Mouse (Mus musculus): ENCODE data around the gene Kcnk1. TPM values are rescaled to one million over a fixed set of nuclear protein-coding genes. Genes with fewer than 3 reads are reported as not detected.

Gene Kcnk1
- total RNA-seq (2021), result under 1 TPM; 0.19 to 0.46 TPM
- long read RNA-seq, experiment 1, partial matches to known transcripts, result 0 of 2 reads
- long read RNA-seq, experiment 1, other reads (novel, unspliced or antisense), result 0 of 2 reads
- long read RNA-seq, experiment 2, result 0 reads

- no peak for DNase-seq (ENCODE audit: low spot score)
Observed at GRCm38 (mm10) chr8:125995101-125995986, at the start of gene Kcnk1. Gene Kcnk1, plus strand, starts transcription at chr8:125995170.

GRCm38 (mm10) chr8:125948696-125949308 is 46.2 kb upstream of the Kcnk1 start:
- no peak for DNase-seq (ENCODE audit: low spot score)

- peak; percentile 87 for DNase-seq (ENCODE audit: low spot score)
Observed at GRCm38 (mm10) chr8:125950007-125950940, 44.7 kb upstream of the Kcnk1 start.

GRCm38 (mm10) chr8:125955671-125956070 is 39.3 kb upstream of the Kcnk1 start:
- no peak for DNase-seq (ENCODE audit: low spot score)

GRCm38 (mm10) chr8:125956796-125957195 is 38.2 kb upstream of the Kcnk1 start:
- no peak for DNase-seq (ENCODE audit: low spot score)

- DNase-seq (ENCODE audit: low spot score), result no peak
Observed at GRCm38 (mm10) chr8:125957226-125957993, 37.6 kb upstream of the Kcnk1 start.

- no peak for DNase-seq (ENCODE audit: low spot score)
Observed at GRCm38 (mm10) chr8:125957994-125958368, 37.0 kb upstream of the Kcnk1 start.

GRCm38 (mm10) chr8:125959363-125959771 is 35.6 kb upstream of the Kcnk1 start:
- DNase-seq (ENCODE audit: low spot score), result no peak

- DNase-seq (ENCODE audit: low spot score), result no peak
Observed at GRCm38 (mm10) chr8:125960037-125960436, 34.9 kb upstream of the Kcnk1 start.

GRCm38 (mm10) chr8:125961790-125962189 is 33.2 kb upstream of the Kcnk1 start:
- no peak for DNase-seq (ENCODE audit: low spot score)

GRCm38 (mm10) chr8:125963807-125964211 is 31.2 kb upstream of the Kcnk1 start:
- DNase-seq (ENCODE audit: low spot score), result no peak

GRCm38 (mm10) chr8:125971336-125971735 is 23.6 kb upstream of the Kcnk1 start:
- DNase-seq (ENCODE audit: low spot score), result no peak

- DNase-seq (ENCODE audit: low spot score), result no peak
Observed at GRCm38 (mm10) chr8:125975981-125976380, 19.0 kb upstream of the Kcnk1 start.

GRCm38 (mm10) chr8:125980826-125981225 is 14.1 kb upstream of the Kcnk1 start:
- no peak for DNase-seq (ENCODE audit: low spot score)

- DNase-seq (ENCODE audit: low spot score), result no peak
Observed at GRCm38 (mm10) chr8:125983515-125983914, 11.5 kb upstream of the Kcnk1 start.

- DNase-seq (ENCODE audit: low spot score), result no peak
Observed at GRCm38 (mm10) chr8:125984140-125984539, 10.8 kb upstream of the Kcnk1 start.

GRCm38 (mm10) chr8:125985364-125985763 is 9.6 kb upstream of the Kcnk1 start:
- no peak for DNase-seq (ENCODE audit: low spot score)

- no peak for DNase-seq (ENCODE audit: low spot score)
Observed at GRCm38 (mm10) chr8:125986999-125987589, 7.9 kb upstream of the Kcnk1 start.

- no peak for DNase-seq (ENCODE audit: low spot score)
Observed at GRCm38 (mm10) chr8:125987996-125988395, 7.0 kb upstream of the Kcnk1 start.

GRCm38 (mm10) chr8:125993636-125994035 is 1.3 kb upstream of the Kcnk1 start:
- DNase-seq (ENCODE audit: low spot score), result no peak
